Mouse (Mus musculus) heart, adult 2 months (tissue): ENCODE results near the gene Anxa11. TPM values are rescaled to one million over a fixed set of nuclear protein-coding genes. Genes with fewer than 3 reads are reported as not detected.

Experiments
- DNase-seq, 2 experiments: peaks; one replicate each; pipeline ENCODE4 v3.0.0; 2021
- H3K27ac ChIP-seq: fragments of 200-600 bp; 2 replicates; pipeline ENCODE4 v1.8.1; 2022
- H3K27me3 ChIP-seq: fragments of 200-500 bp; 2 replicates; pipeline ENCODE4 v1.6.1; 2012; ENCODE audit warnings: mild to moderate bottlenecking, low read length, inconsistent platforms, mixed read lengths; ENCODE audit not compliant: control insufficient read depth, insufficient read depth
- H3K36me3 ChIP-seq: fragments of 200-500 bp; 2 replicates; pipeline ENCODE4 v1.6.1; 2012; ENCODE audit warnings: low read length, inconsistent platforms; ENCODE audit not compliant: control insufficient read depth, insufficient read depth
- H3K4me1 ChIP-seq: fragments of 200-500 bp; 2 replicates; pipeline ENCODE4 v1.6.1; 2011; ENCODE audit warnings: low read length; ENCODE audit not compliant: control insufficient read depth, insufficient read depth
- H3K4me3 ChIP-seq: fragments of 200-600 bp; 2 replicates; pipeline ENCODE4 v1.8.1; 2022
- H3K79me2 ChIP-seq: fragments of 200-500 bp; replicated peaks from 2 replicates; pipeline ENCODE4 v1.6.1; 2012; ENCODE audit warnings: mild to moderate bottlenecking, inconsistent platforms, low read length, moderate library complexity, mixed read lengths; ENCODE audit not compliant: control insufficient read depth, insufficient read depth
- H3K9ac ChIP-seq: fragments of 200-500 bp; 2 replicates; pipeline ENCODE4 v1.6.1; 2012; ENCODE audit warnings: low read depth, mild to moderate bottlenecking, control low read depth, inconsistent platforms, low read length, mixed read lengths
- CTCF ChIP-seq: fragments of 200-600 bp; IDR thresholded peaks from 2 replicates; pipeline ENCODE4 v1.8.1; 2022; ENCODE audit warnings: antibody characterized with exemption, mild to moderate bottlenecking, moderate library complexity
- EP300 ChIP-seq: fragments of 200-500 bp; IDR thresholded peaks from 2 replicates; pipeline ENCODE4 v1.6.1; 2011; ENCODE audit warnings: low read depth, low read length, control low read depth; ENCODE audit not compliant: insufficient read depth
- POLR2A ChIP-seq: fragments of 200-500 bp; IDR thresholded peaks from 2 replicates; pipeline ENCODE4 v1.6.1; 2011; ENCODE audit warnings: mild to moderate bottlenecking, low read depth, low read length, control low read depth; ENCODE audit not compliant: insufficient read depth
- WGBS: fragments of 180-500 bp; shearing (Covaris S2); methylation state at CpG from one replicate; pipeline ENCODE4 v1.1.7; 2018; 5-methylcytosine and 5-hydroxymethylcytosine counted together
- intact Hi-C: fragments of 180-260 bp; cut with DNase I; formaldehyde crosslinking; loops from one replicate; pipeline ENCODE4 v1.15.1; 2025
- long read RNA-seq: library from polyadenylated mRNA; stranded (forward); transcript quantifications from one replicate; pipeline ENCODE4 v2.0.0, GENCODE M21; 2021
- polyA plus RNA-seq: library from polyadenylated mRNA; depleted of rRNA; stranded (reverse); fragments of >200 nt; gene quantifications from 2 replicates; pipeline ENCODE4 v1.2.3, GENCODE M21; 2012; rRNA removed
- total RNA-seq, 2 experiments: library from RNA; stranded (reverse); gene quantifications; 2 replicates each; pipeline ENCODE4 v1.2.3; 2021

Anxa11 gene
- total RNA-seq = 10 to 100 TPM; 77.9 to 82.4 TPM
- 74.0 and 90.3 TPM in 2 replicates for polyA plus RNA-seq
- long read RNA-seq, transcript Anxa11-201 (15 exons, 2,394 nt) = major isoform, 75 of 85 reads
- long read RNA-seq, partial matches to known transcripts = 8 of 85 reads
- long read RNA-seq, other reads (novel, unspliced or antisense) = 2 of 85 reads

DNA sequence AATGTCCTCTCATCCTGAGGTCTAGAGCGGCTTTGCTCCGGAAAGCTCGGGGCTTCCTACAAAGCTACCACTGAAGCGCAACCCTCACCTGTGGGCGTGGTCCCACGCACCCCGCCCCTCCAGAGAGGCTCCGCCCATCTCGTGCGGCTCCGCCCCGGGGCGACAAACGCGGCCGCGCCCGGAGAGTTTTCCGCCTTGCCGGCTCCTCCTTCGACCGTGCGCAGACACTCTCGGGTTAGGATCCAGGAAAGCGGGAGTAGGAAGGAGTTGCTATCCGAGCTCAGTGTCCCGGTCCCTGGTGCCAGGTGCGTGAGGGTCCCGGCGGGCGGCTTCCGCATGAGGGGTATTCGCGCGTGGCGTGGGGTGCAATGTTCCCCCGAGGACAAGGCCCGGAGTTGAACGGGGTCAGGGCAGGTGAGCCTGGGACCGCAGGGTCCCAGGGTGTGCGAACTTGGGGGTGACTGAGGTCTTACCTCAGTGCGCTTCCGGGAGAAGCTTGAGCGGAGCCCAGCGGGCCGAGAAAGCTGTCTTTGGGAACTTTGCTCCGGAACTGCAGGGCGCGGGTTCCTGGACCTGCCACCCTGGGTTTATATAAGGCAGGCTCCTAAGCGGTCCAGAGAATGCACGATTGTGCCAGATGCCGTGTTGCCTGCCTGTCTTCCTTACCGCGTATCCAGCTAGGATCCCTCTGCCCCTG lies at the start of gene Anxa11:
Anxa11 (plus strand) TSS at position 166 of the 697 bp plus-strand sequence.
- Histone ChIP-seq H3K27ac (peak within 1 kb of the TSS; percentile 98), H3K4me3 (peak within 1 kb of the TSS; percentile 99), H3K36me3 (peaks cover 3% of the 10 kb centered on the region; the same call in 1 of the 2 replicates), H3K27me3 (no peaks in the 10 kb centered on the region), H3K4me1 (peaks cover 9% of the 10 kb centered on the region), H3K9ac (peak within 1 kb of the TSS; percentile 97), H3K79me2 (no peaks in the 10 kb centered on the region; the same call in 1 of the 2 replicates)
- DNase-seq = peak; percentile 93 to 96
- no peak for TF ChIP-seq EP300
- TF ChIP-seq POLR2A = peak; percentile 88
- WGBS = under 1% methylated on average over 54 of the region's 54 CpGs
- intact Hi-C loops = no loop called here

DNA sequence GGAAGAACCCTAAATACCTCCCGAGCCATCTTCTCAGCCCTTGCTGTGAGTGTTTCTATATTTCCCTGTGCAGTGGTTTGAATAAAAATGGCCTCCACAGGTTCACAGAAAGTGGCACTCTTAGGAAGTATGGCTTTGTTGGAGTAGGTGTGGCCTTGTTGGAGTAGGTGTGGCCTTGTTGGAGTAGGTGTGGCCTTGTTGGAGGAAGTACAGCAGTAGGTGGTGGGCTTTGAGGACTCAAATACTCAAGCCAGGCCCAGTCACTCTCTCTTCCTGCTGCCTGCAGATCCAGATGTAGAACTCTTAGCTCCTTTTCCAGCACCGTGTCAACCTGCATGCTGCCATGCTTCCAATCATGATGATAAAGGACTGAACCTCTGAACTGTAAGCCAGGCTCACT lies 47.6 kb upstream of the Anxa11 start:
- WGBS = 98% methylated on average over 2 of the region's 2 CpGs
- no peak overlapping the region for H3K9ac ChIP-seq
- TF ChIP-seq CTCF = no peak
- no peaks in the 10 kb centered on the region for H3K27me3 ChIP-seq
- no peak overlapping the region for H3K27ac ChIP-seq
- intact Hi-C loops = no loop called here
- no peaks in the 10 kb centered on the region for H3K36me3 ChIP-seq
- no peak overlapping the region for H3K4me3 ChIP-seq
- no peak for DNase-seq
- H3K79me2 ChIP-seq = no peaks in the 10 kb centered on the region
- peaks cover 4% of the 10 kb centered on the region for H3K4me1 ChIP-seq

DNA sequence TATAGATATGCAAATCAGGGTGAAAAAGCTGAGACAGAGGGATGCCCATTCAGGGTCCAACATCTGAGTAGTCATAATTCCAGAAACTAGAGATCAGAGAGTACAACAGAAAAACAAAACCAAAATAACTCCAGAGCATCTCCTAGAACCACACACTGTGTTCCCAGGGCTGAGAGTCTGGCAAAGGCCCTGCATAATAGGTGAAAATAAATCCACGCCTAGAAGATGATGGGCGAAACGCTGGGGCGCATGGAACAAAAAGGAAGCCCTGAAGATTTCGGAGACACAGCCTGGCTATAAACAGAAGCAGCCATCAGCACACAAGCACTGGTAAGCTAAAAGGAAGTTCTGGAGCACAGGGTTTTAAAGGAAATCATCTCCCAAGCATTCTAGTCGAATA lies 46.9 kb upstream of the Anxa11 start:
- Histone ChIP-seq H3K36me3 (no peaks in the 10 kb centered on the region), H3K79me2 (no peaks in the 10 kb centered on the region), H3K4me3 (no peak overlapping the region), H3K27ac (peak overlapping the region; percentile 54; the same call in 1 of the 2 replicates), H3K27me3 (no peaks in the 10 kb centered on the region), H3K9ac (no peak overlapping the region), H3K4me1 (peaks cover 6% of the 10 kb centered on the region)
- 53% methylated on average over 6 of the region's 6 CpGs for WGBS
- intact Hi-C loops = no loop called here
- TF ChIP-seq POLR2A = no peak
- TF ChIP-seq CTCF = no peak
- TF ChIP-seq EP300 = no peak
- no peak for DNase-seq

DNA sequence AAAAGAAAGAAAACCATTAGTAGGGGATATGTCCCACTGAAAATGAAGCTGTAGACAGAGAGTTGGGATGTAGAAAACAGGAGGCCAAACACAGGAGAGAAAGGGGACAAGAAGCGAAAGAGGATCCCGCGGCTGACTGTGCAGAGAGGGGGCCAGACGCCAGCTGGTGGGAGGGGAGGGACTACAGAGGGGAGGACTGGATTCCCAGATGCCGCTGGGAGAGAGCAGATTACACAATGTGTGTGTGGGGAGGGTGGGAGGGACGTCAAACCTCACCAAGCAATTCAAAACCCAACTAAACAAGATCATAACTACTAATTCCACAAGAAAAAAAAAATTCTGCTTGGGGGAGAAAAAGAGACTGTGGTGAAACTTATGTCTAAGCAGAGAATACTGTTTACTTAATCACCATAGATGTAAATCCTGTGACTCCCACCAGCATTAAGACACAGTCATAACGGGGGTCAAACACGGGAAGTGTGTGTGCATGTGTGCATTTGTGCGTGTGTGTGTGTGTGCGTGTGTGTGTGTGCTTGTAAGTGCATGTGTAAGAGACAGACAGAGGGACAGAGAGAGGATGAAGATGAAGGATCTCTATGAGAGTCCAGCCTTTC lies 46.3 kb upstream of the Anxa11 start:
- H3K27me3 ChIP-seq = no peaks in the 10 kb centered on the region
- WGBS = 32% methylated on average over 10 of the region's 10 CpGs
- H3K9ac ChIP-seq = no peak overlapping the region
- no peak overlapping the region for H3K4me3 ChIP-seq
- TF ChIP-seq EP300 (no peak), POLR2A (0 out of 2 replicates have a peak, but pooled peaks have one; percentile 43)
- H3K36me3 ChIP-seq = no peaks in the 10 kb centered on the region
- intact Hi-C loops = no loop called here
- H3K27ac ChIP-seq = peak overlapping the region; percentile 54; the same call in 1 of the 2 replicates
- DNase-seq = peak; percentile 78 to 81
- H3K4me1 ChIP-seq = peaks cover 6% of the 10 kb centered on the region
- H3K79me2 ChIP-seq = no peaks in the 10 kb centered on the region

DNA sequence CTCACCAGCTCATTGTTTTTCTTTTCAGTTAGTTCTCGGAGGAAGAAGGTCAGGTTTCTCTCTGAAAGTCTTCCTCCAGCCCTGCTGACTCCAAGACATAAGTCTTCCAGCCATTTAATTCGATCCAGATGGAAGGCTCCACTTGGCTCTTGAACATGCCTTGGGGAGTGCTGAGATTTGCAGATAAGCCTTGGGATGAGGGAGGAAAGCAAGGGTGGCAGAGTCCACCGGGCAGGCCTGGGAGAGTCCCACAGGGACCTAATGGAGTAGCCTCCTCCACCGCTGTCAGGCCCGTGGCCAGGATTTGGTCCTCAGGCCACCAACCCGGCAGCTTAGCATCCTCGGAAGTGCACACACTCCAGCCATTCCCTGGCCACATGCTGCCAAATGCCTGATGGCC lies 45.3 kb upstream of the Anxa11 start:
- WGBS = 81% methylated on average over 7 of the region's 7 CpGs
- Histone ChIP-seq H3K9ac (no peak overlapping the region), H3K4me3 (no peak overlapping the region), H3K79me2 (no peaks in the 10 kb centered on the region), H3K27me3 (no peaks in the 10 kb centered on the region), H3K36me3 (no peaks in the 10 kb centered on the region), H3K27ac (no peak overlapping the region), H3K4me1 (peaks cover 5% of the 10 kb centered on the region)
- peak in 1 of 2 experiments; percentile 25 for DNase-seq
- intact Hi-C loops = no loop called here
- TF ChIP-seq POLR2A (no peak), EP300 (no peak), CTCF (no peak)
